Mouse (Mus musculus): ENCODE measurements around the gene Git2.
A peak's percentile ranks its signal among the peaks of the same experiment; 100 is the strongest.

Gene Git2

GRCm38 (mm10) chr5:114761980-114762379 lies 13.3 kb downstream of the Git2 start:
- DNase-seq: no peak

GRCm38 (mm10) chr5:114759536-114760090 lies 15.7 kb downstream of the Git2 start:
- peak in 1 of 2 experiments; percentile 42 for DNase-seq

DNA sequence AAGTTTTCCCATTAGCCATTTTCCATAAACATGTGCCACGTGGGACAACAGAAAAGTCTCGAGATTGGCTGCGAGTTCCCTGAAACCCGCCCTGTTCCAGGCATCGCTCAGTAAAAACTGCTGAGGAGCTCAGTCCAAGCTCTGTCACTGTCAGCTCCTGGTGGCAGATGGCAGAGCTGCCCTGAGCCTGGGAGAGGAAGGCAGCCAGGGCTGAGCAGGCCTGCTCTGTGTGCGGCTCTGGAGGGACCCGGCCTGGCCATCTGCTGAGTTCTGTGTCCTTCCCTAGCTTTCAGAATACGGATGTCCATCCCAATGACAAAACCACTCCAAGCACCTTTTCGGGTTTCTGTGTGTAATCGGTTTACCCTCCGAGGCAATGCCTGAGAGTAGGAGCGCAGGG lies 21.9 kb downstream of the Git2 start:
- DNase-seq: peak; percentile 95

- DNase-seq: peak in 1 of 2 experiments; percentile 28
Observed at GRCm38 (mm10) chr5:114752397-114752796, 22.9 kb downstream of the Git2 start.

DNA sequence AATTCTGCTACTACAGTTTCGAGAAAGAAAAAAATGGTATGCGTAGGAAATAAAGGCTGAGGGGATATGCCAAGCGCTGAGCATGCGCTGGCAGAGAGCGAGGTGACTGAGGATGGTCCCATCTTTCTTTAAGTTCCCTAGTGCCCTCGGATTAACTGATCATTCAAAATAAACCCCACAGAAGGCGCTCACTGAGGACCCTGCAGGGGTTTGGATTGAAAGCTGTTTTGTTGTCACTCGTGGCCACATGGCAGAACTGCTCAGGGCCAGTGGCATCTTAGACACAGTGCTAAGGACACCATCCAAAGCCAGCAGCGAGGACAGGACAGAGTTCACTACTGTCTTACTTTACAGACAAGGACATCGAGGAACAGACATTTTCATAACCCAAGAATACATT lies 25.0 kb downstream of the Git2 start:
- peak in 1 of 2 experiments; percentile 47 for DNase-seq

DNA sequence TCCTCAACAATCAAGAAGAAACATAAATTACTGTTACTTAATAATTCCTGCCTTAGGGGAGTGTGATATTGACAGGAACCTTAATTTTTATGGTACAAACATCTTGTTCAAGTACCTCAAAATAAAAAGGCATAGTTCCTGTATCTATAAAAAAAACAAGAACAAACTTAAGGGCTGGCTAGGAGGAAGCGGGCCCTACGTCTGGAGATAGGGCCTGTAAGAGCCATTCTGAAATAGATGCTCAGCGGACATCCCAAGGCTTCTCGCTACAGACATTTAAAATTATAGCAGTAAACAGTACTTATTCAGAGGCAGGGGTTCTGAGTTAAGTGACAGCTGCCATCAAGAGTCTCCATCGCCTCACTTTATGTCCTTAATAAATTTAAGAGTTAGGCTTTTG lies 27.8 kb downstream of the Git2 start:
- no peak for DNase-seq

DNA sequence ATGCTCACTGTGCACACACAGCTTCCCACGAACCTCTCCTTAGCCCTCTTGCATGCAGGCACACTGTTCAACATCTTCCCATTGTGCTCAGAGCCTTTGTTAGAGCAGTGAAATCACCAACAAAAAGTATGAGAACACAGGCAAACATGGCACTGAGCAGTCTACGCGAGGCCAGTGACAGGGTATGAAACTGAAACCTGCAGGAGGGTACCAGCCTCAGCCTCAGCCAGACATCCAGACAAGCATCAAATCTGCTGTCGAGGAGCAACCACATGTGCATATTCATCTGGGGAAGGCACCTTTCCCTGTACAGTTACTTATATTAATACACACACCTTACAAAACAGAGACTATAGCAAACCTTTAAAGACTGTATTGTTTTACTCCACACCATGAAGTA lies 28.4 kb downstream of the Git2 start:
- DNase-seq: no peak

DNA sequence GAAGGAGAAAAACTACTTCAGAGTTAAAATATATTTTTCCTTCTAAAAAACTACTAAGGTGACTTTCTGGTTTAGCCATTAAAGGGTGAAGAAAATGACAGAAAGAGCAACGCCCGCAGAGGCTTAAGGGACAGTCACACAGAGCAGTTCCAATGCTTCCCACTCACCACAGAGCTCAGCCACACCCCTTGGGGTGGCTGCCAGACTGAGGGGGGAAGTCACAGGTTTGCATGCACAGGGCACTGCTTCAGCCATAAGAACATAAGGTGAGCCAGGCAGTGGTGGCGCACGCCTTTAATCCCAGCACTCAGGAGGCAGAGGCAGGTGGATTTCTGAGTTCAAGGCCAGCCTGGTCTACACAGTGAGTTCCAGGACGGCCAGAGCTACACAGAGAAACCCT lies 29.7 kb downstream of the Git2 start:
- peak; percentile 64 to 77 for DNase-seq

DNA sequence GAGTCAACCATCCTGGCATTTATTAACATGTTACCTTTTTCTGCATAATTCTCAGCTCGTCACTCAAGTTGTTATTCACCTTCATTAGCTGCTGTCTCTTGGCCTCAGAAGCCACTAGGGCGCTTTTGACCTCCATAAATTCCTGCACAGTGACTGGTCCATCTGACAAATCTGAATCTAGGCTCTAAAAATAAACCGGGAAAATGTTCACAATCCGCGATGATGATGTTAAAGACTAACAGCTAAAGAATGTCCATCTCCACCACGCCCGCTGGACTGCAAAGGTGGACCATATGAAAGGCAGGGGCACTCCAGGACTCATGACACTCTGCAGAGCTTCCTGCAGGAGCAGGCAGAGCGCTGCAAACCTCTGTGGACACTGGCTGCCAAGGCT lies 31.6 kb downstream of the Git2 start:
- no peak for DNase-seq

- DNase-seq: peak; percentile 72 to 80
Observed at GRCm38 (mm10) chr5:114742998-114743696, 32.2 kb downstream of the Git2 start.

DNA sequence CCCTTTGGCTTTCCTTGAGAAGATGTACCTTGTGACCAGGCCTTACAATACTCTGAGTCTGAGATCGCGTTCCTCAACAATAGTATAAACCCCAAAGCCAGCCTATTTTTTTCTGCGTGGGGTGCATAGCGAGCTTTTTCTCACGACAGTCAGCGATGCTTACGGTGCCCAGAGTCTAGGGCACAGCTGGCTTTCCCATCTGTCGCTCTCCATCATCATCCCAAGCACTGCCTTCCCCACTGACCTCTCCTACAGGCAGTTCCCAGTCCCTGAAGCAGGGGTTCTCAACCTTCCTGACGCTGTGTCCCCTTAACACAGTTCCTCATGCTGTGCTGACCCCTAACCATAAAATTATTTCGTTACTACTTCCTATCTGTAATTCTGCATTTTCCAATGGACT lies 32.7 kb downstream of the Git2 start:
- no peak for DNase-seq

GRCm38 (mm10) chr5:114740595-114740994 lies 34.7 kb downstream of the Git2 start:
- peak in 1 of 2 experiments; percentile 58 for DNase-seq

DNA sequence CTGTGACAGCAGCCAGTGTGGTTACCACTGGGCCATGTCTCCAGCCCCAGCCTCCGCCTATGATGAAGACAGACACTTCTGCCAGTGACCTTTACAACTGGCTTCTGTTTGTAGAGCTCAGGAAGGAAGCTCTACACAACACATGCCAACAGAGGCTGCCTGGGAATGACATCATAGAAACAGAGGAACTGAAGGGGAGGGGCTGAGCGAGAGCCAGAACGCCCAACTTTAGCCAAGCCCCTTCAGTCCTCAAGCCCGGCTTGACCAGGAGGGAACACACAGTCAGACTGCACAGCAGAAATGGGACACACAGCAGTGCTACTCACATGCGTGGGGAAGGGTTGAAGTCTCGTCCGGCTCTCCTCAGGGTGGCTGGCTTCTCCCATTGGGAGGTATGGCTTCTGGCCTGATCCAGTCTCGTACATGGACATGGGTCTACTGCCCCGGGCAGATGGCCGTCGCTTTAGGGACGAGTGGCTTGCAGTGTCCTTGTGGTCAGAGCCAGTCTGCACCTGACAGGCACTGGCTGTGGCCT lies 36.5 kb downstream of the Git2 start:
- peak; percentile 71 to 76 for DNase-seq

- DNase-seq: peak; percentile 59 to 74
Observed at GRCm38 (mm10) chr5:114737090-114737887, 38.0 kb downstream of the Git2 start.

DNA sequence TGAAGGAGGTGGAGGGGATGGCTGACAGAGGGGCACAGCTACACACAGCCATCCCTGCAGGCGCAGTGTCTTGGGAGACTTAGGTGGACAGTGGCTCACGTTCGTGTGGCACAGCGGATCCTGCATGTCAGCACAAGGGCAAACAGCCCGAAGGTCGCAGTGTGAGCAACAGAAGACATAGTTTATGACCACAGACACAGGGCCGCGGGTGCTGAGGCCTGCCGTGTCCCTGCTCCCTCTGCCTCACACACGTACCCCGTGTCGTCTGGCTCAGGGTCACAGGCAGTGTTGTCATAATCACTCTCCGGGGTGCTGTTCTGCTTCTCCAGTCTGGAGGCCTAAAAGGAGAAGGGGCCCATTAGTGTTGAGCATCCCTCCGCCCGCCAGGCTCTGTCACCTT lies 41.7 kb downstream of the Git2 start:
- no peak for DNase-seq

DNA sequence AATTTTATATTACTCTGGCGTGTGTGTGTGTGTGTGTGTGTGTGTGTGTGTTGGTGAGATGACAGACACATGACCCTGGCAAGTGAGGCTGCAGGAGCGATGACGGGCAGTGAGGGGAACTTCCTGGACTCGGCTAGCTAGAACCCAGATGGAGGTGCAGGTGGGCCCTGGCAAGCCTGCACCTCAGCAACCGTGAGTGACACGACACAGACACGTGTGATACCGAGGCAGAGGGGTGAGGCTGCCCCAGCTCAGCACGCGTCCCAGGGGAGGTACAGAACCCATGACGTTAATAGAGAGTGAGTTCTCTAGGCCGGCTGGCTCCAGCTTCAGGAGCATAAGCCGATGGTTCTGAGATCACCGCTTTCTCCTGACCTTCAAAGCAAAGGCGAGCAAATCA lies 43.3 kb downstream of the Git2 start:
- peak; percentile 49 to 61 for DNase-seq

DNA sequence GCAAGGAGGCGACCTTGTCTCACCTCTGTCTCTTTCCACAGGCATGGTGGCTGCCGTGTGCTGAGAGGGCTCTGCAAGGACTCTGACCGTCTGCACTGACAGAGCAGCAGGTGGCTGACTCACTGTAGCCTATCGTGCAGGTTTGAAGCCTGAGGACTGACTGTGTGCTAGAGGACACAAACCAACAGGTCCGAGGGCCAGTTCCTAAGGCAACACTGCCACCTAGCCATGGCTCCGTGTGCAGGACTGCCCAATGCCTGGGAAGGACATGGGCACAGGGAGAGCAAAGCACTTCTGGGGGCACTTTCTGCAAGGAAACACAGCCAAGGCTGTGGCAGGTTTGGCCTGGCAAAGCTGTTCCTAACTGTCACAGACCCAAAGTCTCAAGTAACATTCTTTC lies 43.8 kb downstream of the Git2 start:
- peak in 1 of 2 experiments; percentile 33 for DNase-seq

DNA sequence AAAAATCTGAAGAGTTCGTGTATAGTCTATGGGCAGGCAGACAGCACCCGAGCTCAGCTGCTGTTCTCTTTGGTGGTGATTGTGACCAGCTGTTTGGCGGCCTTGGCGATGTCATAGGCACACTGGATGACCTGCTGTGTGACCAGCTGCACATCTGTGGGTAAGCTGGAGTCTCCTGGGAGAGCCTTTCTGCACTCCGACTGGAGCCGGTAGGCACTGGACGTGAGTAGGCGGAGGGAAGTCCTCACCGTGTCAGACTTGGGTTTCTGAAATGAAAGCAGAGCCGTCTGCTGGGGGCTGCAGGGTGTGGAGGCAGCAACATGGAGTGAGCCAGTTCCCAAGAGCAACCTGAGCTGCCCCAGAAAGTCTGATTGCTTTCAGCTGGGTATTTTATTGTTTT lies 45.2 kb downstream of the Git2 start:
- no peak for DNase-seq

DNA sequence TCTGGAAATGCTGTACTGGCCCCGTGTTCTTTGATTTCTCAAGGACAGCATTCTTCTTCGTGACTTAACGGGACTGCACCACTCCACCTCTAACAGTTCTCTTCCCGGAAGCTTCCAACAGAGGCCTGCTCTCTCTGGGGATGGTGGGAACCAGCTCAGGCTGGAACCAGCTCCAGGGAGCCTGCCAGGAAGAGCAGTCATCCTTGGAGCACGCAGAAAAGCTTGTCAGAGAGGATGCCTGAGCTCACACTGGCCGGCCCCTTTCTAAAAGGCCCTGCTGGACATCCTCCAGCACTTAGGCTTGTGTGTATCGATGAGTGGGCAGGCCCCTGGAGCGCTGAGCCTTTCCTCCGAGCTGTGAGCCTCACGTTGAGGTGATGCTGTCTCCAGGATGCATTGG lies 47.2 kb downstream of the Git2 start:
- DNase-seq: peak; percentile 29 to 30

GRCm38 (mm10) chr5:114722846-114723245 lies 52.5 kb downstream of the Git2 start:
- no peak for DNase-seq

DNA sequence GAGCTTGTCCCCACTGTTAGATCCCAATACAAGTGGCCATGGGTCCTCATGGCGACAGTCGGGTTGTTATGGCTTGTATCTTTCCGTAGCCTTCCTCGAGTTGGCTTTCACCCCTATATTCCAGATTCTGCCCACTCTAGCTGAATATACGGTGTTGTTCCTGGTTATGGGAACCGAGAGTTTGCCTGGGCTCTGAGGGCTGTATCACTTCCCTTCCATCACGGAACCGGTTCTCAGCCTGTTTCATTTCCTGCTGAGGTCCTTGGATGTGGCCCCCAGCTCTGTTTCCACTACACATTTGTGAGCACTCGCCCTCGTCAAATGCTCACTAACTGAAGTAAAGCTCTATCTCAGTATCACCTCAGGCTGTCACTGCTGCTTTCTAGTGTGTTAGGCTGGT lies 53.3 kb downstream of the Git2 start:
- no peak for DNase-seq

DNA sequence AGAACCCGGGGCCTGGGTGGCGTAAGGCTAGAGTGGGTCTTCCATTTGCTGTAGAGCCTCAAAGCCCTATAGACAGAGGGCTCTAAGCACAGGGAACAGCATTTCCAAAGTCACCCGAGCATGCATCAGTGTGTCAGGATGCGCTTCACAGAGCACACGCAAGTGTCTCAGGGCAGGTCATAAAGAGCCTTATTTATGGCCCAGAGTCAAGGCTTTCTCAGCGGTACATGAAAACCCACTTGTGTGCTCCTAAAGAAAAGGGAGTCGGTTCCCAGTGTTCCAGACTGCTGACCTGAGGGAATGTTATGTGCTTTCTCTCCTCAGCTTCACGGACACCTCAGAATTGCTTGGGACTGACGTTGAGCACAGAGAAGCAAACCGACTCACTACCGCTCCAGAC lies 54.5 kb downstream of the Git2 start:
- no peak for DNase-seq

DNA sequence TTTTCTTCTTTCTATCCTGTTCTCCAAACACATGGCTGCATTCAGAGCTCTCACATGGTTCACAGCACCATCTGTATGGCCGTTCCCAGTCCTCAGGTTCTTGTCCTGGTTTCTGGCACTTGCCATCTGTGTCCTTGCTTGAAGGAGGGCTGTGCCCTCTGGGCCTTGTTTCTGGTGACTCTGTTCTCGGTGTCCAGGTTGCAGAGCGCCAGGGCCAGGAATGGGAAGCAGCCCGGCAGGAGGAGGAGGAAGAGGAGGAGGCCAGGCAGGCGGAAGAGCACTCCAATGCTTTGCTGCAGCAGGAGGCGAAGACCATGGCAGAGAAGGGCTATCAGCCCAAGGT lies 55.4 kb downstream of the Git2 start:
- DNase-seq: peak; percentile 46 to 58
